Comparison of ENCODE assay signal across 18 mouse cellular contexts in genomic region chr4:154129950-154130349, GRCm38 (mm10). TPM values are rescaled to one million over a fixed set of nuclear protein-coding genes. Genes with fewer than 3 reads are reported as not detected.
DNase-seq lines count a peak whose midpoint lies in the region; TF ChIP-seq lines count a peak whose summit lies in the region.
"Had no signal": no experiment of that assay in that cellular context is flagged by ENCODE, and none has a peak within 500 bp of the region (broad histone marks: within the 10 kb centered on the region; RNA-seq: fewer than 3 reads in every experiment).

No protein-coding gene starts in this region.

- H3K9ac ChIP-seq in CH12.LX (ENCODE audit: insufficient read depth, low read depth) = no peak overlapping the region

- H3K4me2 ChIP-seq in CH12.LX (ENCODE audit: insufficient read depth, low read depth, poor library complexity, severe bottlenecking) = peak overlapping the region; percentile 65

- H3K9me3 ChIP-seq in CH12.LX (replicated peaks; ENCODE audit: low read length) = no peaks in the 10 kb centered on the region

- intact Hi-C loops in gastrocnemius, postnatal 36 days (cut with DNase I) = no loop called here

- TF ChIP-seq RAD21 in CH12.LX (IDR thresholded peaks at IDR 0.05; ENCODE audit: low read depth, low read length) = no peak

- peak; percentile 72 for TF ChIP-seq EP300 in CH12.LX (IDR thresholded peaks at IDR 0.05; ENCODE audit: low read length)

- no peaks in the 10 kb centered on the region for H3K27me3 ChIP-seq in CH12.LX (replicated peaks)

- no peak for DNase-seq in CH12.LX (ENCODE audit: extremely low read depth)
- no peak for DNase-seq in gastrocnemius, postnatal 36 days
- DNase-seq: adrenal gland, adult 2 months; adrenal gland, adult 8-10 months; adrenal gland, postnatal 10 days; adrenal gland, postnatal 14 days; adrenal gland, postnatal 25 days; adrenal gland, postnatal 36 days; B cell, adult 2 months; cerebellum, adult 11 months; cerebellum, adult 11-12 months; cerebellum, adult 18-20 months; cerebellum, adult 2 months; cerebellum, adult 8-10 months had no signal

- H3K36me3 ChIP-seq in CH12.LX (replicated peaks in 1 of 2; ENCODE audit: control insufficient read depth in 1 of 2, insufficient read depth in 1 of 2, low read length in 1 of 2) = peaks cover 3 to 5% of the 10 kb centered on the region in 2 experiments
- H3K36me3 ChIP-seq: G1E had no signal

- in situ Hi-C loops in CH12.LX (cut with MboI; ENCODE audit: low pct_ligation_motif_present, low pct_unique_long_range_greater_than_20kb, low sequenced_read_pairs) = loop anchor here (25.0 kb wide), 1 partner anchor 807 kb away; the partner anchor contains the start of gene Tnfrsf14

- no peak overlapping the region for H3K4me3 ChIP-seq in CH12.LX (replicated peaks in 1 of 3; ENCODE audit: low read depth in 2 of 3, low read length in 2 of 3, poor library complexity in 1 of 3)

- dilution Hi-C loops in CH12.LX (cut with MboI; ENCODE audit: extremely low pct_ligation_motif_present, extremely low pct_unique_long_range_greater_than_20kb, low sequenced_read_pairs) = no loop called here

- peaks cover 27 to 73% of the 10 kb centered on the region in 2 experiments for H3K4me1 ChIP-seq in CH12.LX (ENCODE audit: control insufficient read depth in 1 of 2, insufficient read depth in 2 of 2)

- peaks cover 32% of the 10 kb centered on the region for H3K79me2 ChIP-seq in CH12.LX (replicated peaks; ENCODE audit: control insufficient read depth, extremely low read depth, insufficient read depth, poor library complexity, severe bottlenecking)

- TF ChIP-seq POLR2A in CH12.LX (IDR thresholded peaks at IDR 0.05; ENCODE audit: low read depth, low read length) = no peak

- TF ChIP-seq CTCF in CH12.LX (conservative IDR thresholded peaks at IDR 0.05 in 1 of 2, IDR thresholded peaks at IDR 0.05 in 1 of 2; ENCODE audit: low read depth in 2 of 2, low read length in 2 of 2) = no peak

- H3K27ac ChIP-seq in CH12.LX (ENCODE audit: insufficient read depth, low read depth) = no peak overlapping the region

TF ChIP-seq in CH12.LX, 34 proteins besides CTCF, POLR2A, EP300 and RAD21:
- TF ChIP-seq RCOR1 (conservative IDR thresholded peaks at IDR 0.05; ENCODE audit: low read depth, low read length) (no peak), POLR2AphosphoS2 (IDR thresholded peaks at IDR 0.05; ENCODE audit: low read depth, low read length) (no peak), JUND (conservative IDR thresholded peaks at IDR 0.05; ENCODE audit: low read depth, low read length) (peak; percentile 56; the same call in 1 of the 2 replicates), BHLHE40 (IDR thresholded peaks at IDR 0.05; ENCODE audit: low read depth, low read length) (peak; percentile 53; the same call in 1 of the 2 replicates), IRF4 (IDR thresholded peaks at IDR 0.05; ENCODE audit: low read depth, low read length) (peak; percentile 80), ZNF384 (IDR thresholded peaks at IDR 0.05; ENCODE audit: low read depth, low read length) (peak; percentile 72), NRF1 (IDR thresholded peaks at IDR 0.05; ENCODE audit: low read depth, low read length) (no peak), USF2 (conservative IDR thresholded peaks at IDR 0.05; ENCODE audit: low read depth, low read length) (no peak), MXI1 (IDR thresholded peaks at IDR 0.05; ENCODE audit: low read depth, low read length) (no peak), TCF12 (IDR thresholded peaks at IDR 0.05; ENCODE audit: low read depth, low read length) (peak; percentile 71), MYC (IDR thresholded peaks at IDR 0.05; ENCODE audit: low read depth, low read length) (no peak), ETS1 (conservative IDR thresholded peaks at IDR 0.05; ENCODE audit: low read depth, low read length) (peak; percentile 30; the same call in 1 of the 2 replicates)
TF ChIP-seq in CH12.LX: peak in this region for 6.

RNA-seq across cellular contexts. Expression of gene Trp73, which starts 10.1 kb away (rescaled TPM):
- 27.7 and 34.3 TPM in 2 replicates for total RNA-seq in CH12.LX (2012; rRNA removed)
- 12.5 and 14.0 TPM in 2 replicates for total RNA-seq in CH12.LX (2014; rRNA removed)
- 19.0 and 30.0 TPM in 2 replicates for polyA plus RNA-seq in CH12.LX (2012; ENCODE audit: insufficient read length, low read depth)
- not detected for total RNA-seq in gastrocnemius, postnatal 36 days (2021)
- total RNA-seq: adrenal gland, adult 18-20 months; adrenal gland, adult 2 months; adrenal gland, postnatal 14 days; adrenal gland, postnatal 25 days; adrenal gland, postnatal 36 days had no signal
- polyA plus RNA-seq: activated CD4-positive, CD25-positive, alpha-beta regulatory T cell, adult 4 months; CD4-positive, CD25-positive, alpha-beta regulatory T cell, adult 4 months; G1E had no signal

RNA-seq across cellular contexts. Expression of gene Wrap73, which starts 12.2 kb away (rescaled TPM):
- total RNA-seq in CH12.LX (2012; rRNA removed) (70.1 and 77.6 TPM in 2 replicates), CH12.LX (2014; rRNA removed) (42.4 and 49.3 TPM in 2 replicates)
- 31.5 and 32.1 TPM in 2 replicates for polyA plus RNA-seq in CH12.LX (2012; ENCODE audit: insufficient read length, low read depth)
- 1 to 10 TPM; 7.0 to 8.7 TPM for total RNA-seq in gastrocnemius, postnatal 36 days (2021)

RNA-seq across cellular contexts. Expression of gene Tprgl, which starts 30.5 kb away (rescaled TPM):
- total RNA-seq in CH12.LX (2012; rRNA removed) = 47.5 and 48.6 TPM in 2 replicates
- 64.1 and 64.5 TPM in 2 replicates for total RNA-seq in CH12.LX (2014; rRNA removed)
- polyA plus RNA-seq in CH12.LX (2012; ENCODE audit: insufficient read length, low read depth) = 62.5 and 67.8 TPM in 2 replicates
- total RNA-seq in gastrocnemius, postnatal 36 days (2021) = 10 to 100 TPM; 82.7 to 82.8 TPM

RNA-seq across cellular contexts. Expression of gene Megf6, which starts 40.6 kb away (rescaled TPM):
- total RNA-seq in CH12.LX (2012; rRNA removed) (not detected in 2 replicates), CH12.LX (2014; rRNA removed) (not detected in 2 replicates)
- not detected in 2 replicates for polyA plus RNA-seq in CH12.LX (2012; ENCODE audit: insufficient read length, low read depth)
- under 1 TPM; 0.54 TPM for total RNA-seq in gastrocnemius, postnatal 36 days (2021)
- polyA plus RNA-seq: activated CD4-positive, CD25-positive, alpha-beta regulatory T cell, adult 4 months; CD4-positive, CD25-positive, alpha-beta regulatory T cell, adult 4 months had no signal

Comparison
In these comparisons a context has a peak if more than half of its experiments do, and no peak if none do; other contexts are left out.
1. RNA of gene Trp73, which starts 10.1 kb away (total RNA-seq): 12.5 to 34.3 TPM in CH12.LX; not detected in gastrocnemius, postnatal 36 days; every median in the first group is over 10 times any median in the second.
2. RNA of gene Wrap73, which starts 12.2 kb away (total RNA-seq): 42.4 to 77.6 TPM in CH12.LX; 7.0 to 8.7 TPM in gastrocnemius, postnatal 36 days; every median in the first group is over 4 times any median in the second.